Mouse (Mus musculus) hindbrain, postnatal 0 days (tissue): ENCODE results near the gene Tfeb. TPM values are rescaled to one million over a fixed set of nuclear protein-coding genes. Genes with fewer than 3 reads are reported as not detected.
A peak's percentile ranks its signal among the peaks of the same experiment; 100 is the strongest.

Experiments
- ATAC-seq: fragments of 200-750 bp; cut with Nextera tagmentation; 2 replicates; pipeline ENCODE4 v1.8.0; 2017; ENCODE audit warnings: mild to moderate bottlenecking, moderate TSS enrichment, moderate library complexity
- DNase-seq: peaks from one replicate; pipeline ENCODE4 v3.0.0-alpha.2; 2015; ENCODE audit warnings: low spot score
- H3K27ac ChIP-seq: fragments of 300-500 bp; sonication (generic); 2 replicates; pipeline ENCODE4 v1.5.1; 2014; ENCODE audit warnings: mild to moderate bottlenecking
- H3K27me3 ChIP-seq: fragments of 300-500 bp; sonication (generic); 2 replicates; pipeline ENCODE4 v1.6.1; 2014; ENCODE audit warnings: low read length, mixed read lengths; ENCODE audit not compliant: insufficient read depth
- H3K36me3 ChIP-seq: fragments of 300-500 bp; sonication (generic); 2 replicates; pipeline ENCODE4 v1.6.1; 2014; ENCODE audit warnings: low read length, mixed read lengths; ENCODE audit not compliant: insufficient read depth
- H3K4me1 ChIP-seq: fragments of 300-500 bp; sonication (generic); 2 replicates; pipeline ENCODE4 v1.6.1; 2014; ENCODE audit warnings: antibody characterized with exemption, low read length, mixed read lengths; ENCODE audit not compliant: insufficient read depth
- H3K4me2 ChIP-seq: fragments of 300-500 bp; sonication (generic); 2 replicates; pipeline ENCODE4 v1.6.1; 2014; ENCODE audit warnings: low read depth, mild to moderate bottlenecking, low read length, moderate library complexity, mixed read lengths
- H3K4me3 ChIP-seq: fragments of 300-500 bp; sonication (generic); 2 replicates; pipeline ENCODE4 v1.5.1; 2014; ENCODE audit warnings: low read length
- H3K9ac ChIP-seq: fragments of 300-500 bp; sonication (generic); replicated peaks from 2 replicates; pipeline ENCODE4 v1.6.1; 2014; ENCODE audit warnings: mild to moderate bottlenecking, low read length, moderate library complexity, mixed read lengths
- H3K9me3 ChIP-seq: fragments of 300-500 bp; sonication (generic); 2 replicates; pipeline ENCODE4 v1.6.1; 2016; ENCODE audit warnings: low read length, mixed read lengths
- CTCF ChIP-seq: IDR thresholded peaks from 2 replicates; pipeline ENCODE4 v1.5.1; 2016; ENCODE audit warnings: antibody characterized with exemption, control low read depth, low read depth
- WGBS: fragments of 180-500 bp; shearing (Covaris S2); extraction: QIAGEN DNeasy Blood & Tissue Kit; methylation state at CpG from one replicate; pipeline ENCODE4 v1.1.7; 2014; 5-methylcytosine and 5-hydroxymethylcytosine counted together
- polyA plus RNA-seq: library from polyadenylated mRNA; unstranded; fragments of >200 nt; fragmentation: Nextera tagmentation; extraction: Ambion mirVana; gene quantifications from 2 replicates; pipeline ENCODE4 v1.2.1, GENCODE M21; 2015
- total RNA-seq: library from RNA; depleted of rRNA; stranded (reverse); fragments of >200 nt; gene quantifications from 2 replicates; pipeline ENCODE4 v1.2.3, GENCODE M21; 2014

Tfeb gene
- total and polyA plus RNA-seq, 2 experiments from 2014 or later, result 6.6 to 13.2 TPM

DNA sequence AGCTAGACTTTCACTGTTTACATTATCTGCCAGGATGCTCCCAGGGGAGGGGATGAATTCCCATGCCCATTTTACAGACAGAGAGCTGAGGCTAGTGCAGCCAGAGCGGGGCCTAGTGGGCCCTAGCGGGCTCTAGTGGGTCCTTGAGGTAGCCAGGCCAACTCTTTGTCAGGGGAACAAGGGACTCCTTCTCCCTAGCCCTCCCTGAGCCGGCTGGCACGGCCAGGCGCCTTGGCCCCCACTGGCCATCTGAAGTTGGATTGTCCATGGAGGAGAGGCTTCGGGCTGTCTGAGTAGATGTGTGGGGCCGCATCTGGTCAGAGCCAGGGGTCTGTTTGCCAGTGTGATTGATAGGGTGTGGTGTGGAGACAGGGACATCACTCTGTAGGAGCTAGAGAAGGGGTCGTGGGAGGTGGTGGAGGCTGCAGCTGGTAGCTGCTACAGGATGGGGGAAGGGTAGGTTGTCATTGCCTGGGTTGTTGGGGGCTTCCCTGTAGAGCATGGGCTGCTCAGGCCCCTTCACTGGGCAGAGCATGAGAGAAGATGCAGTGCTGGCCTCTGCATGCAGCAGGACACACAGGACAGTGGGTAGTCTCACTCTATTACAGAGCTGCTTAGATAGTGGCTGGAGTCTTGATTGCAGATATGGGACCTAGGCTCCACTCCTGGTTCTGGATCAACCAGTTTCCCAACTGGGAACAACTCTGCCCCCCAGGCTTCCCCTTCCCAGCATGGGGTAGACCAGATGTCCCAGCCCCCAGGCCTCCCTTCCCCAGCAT lies 46.8 kb downstream of the Tfeb start:
- WGBS, result 84% methylated on average over 8 of the region's 8 CpGs
- no peak for TF ChIP-seq CTCF

GRCm38 (mm10) chr17:47784411-47784810 lies 47.6 kb downstream of the Tfeb start:
- 89% methylated on average over 6 of the region's 6 CpGs for WGBS
- H3K27me3 ChIP-seq, result no peaks in the 10 kb centered on the region
- H3K4me2 ChIP-seq, result no peak overlapping the region
- no peak for TF ChIP-seq CTCF
- no peak for ATAC-seq
- no peaks in the 10 kb centered on the region for H3K9me3 ChIP-seq
- no peak overlapping the region for H3K4me3 ChIP-seq
- H3K4me1 ChIP-seq, result no peaks in the 10 kb centered on the region
- DNase-seq, result no peak
- no peak overlapping the region for H3K9ac ChIP-seq
- H3K36me3 ChIP-seq, result no peaks in the 10 kb centered on the region
- no peak overlapping the region for H3K27ac ChIP-seq

More for the DNA sequence above, 46.8 kb downstream of the Tfeb start:
- H3K4me3 ChIP-seq, result no peak overlapping the region
- H3K27me3 ChIP-seq, result no peaks in the 10 kb centered on the region
- ATAC-seq (no peak; the same call in 1 of the 2 replicates), DNase-seq (no peak)
- no peaks in the 10 kb centered on the region for H3K36me3 ChIP-seq
- no peak overlapping the region for H3K4me2 ChIP-seq
- H3K9me3 ChIP-seq, result no peaks in the 10 kb centered on the region
- no peaks in the 10 kb centered on the region for H3K4me1 ChIP-seq
- H3K9ac ChIP-seq, result no peak overlapping the region
- H3K27ac ChIP-seq, result no peak overlapping the region

DNA sequence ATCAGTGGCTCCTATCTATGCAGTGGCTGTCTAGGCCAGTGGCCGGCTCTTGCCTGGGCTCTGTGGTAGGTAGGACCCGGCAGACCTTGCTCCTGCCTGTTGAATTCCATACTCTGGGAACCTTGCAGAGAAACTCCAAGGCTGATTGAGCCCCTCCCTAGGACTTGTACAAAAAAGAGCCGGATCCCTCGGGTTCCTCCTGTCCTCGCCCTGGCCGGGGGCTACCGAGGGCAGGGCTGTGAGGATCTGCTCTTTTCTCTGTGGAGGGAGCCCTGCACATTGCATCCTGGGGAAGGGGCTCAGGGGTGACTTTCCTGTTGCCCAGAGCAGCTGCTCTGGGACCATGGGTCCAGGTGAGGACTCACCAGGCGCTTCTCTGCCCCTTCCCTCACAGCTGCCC lies 50.8 kb downstream of the Tfeb start:
- no peaks in the 10 kb centered on the region for H3K27me3 ChIP-seq
- TF ChIP-seq CTCF, result no peak
- H3K4me2 ChIP-seq, result no peak overlapping the region
- DNase-seq, result no peak
- no peak overlapping the region for H3K9ac ChIP-seq
- no peaks in the 10 kb centered on the region for H3K4me1 ChIP-seq
- no peaks in the 10 kb centered on the region for H3K9me3 ChIP-seq
- no peak for ATAC-seq
- H3K4me3 ChIP-seq, result no peak overlapping the region
- no peak overlapping the region for H3K27ac ChIP-seq
- no peaks in the 10 kb centered on the region for H3K36me3 ChIP-seq
- WGBS, result 46% methylated on average over 8 of the region's 8 CpGs

- no peak for TF ChIP-seq CTCF
- 17% methylated on average over 4 of the region's 4 CpGs for WGBS
- ATAC-seq, result no peak
- no peaks in the 10 kb centered on the region for H3K9me3 ChIP-seq
- H3K27ac ChIP-seq, result no peak overlapping the region
- H3K4me3 ChIP-seq, result no peak overlapping the region
- H3K36me3 ChIP-seq, result no peaks in the 10 kb centered on the region
- no peaks in the 10 kb centered on the region for H3K27me3 ChIP-seq
- no peaks in the 10 kb centered on the region for H3K4me1 ChIP-seq
- DNase-seq, result no peak
- H3K9ac ChIP-seq, result no peak overlapping the region
- no peak overlapping the region for H3K4me2 ChIP-seq
These were observed 51.5 kb downstream of the Tfeb start for GRCm38 (mm10) chr17:47788306-47788705.

DNA sequence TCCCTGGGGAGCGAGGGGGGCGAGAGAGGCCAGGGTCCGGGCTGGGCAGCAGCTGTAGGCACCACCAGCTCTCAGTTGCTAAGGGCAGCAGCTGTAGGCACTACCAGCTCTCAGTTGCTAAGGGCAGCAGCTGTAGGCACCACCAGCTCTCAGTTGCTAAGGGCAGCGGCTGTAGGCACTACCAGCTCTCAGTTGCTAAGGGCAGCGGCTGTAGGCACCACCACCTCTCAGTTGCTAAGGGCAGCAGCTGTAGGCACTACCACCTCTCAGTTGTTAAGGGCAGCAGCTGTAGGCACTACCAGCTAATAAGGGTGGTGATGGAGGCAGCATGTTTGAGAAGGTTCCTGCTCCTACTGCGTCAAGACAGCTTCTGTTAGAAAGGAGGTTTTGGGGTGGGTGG lies 52.2 kb downstream of the Tfeb start:
- no peak overlapping the region for H3K4me2 ChIP-seq
- H3K4me3 ChIP-seq, result no peak overlapping the region
- H3K9ac ChIP-seq, result no peak overlapping the region
- peak; percentile 57 for DNase-seq
- 55% methylated on average over 6 of the region's 6 CpGs for whole genome bisulfite sequencing
- no peaks in the 10 kb centered on the region for H3K36me3 ChIP-seq
- no peak for TF ChIP-seq CTCF
- H3K27ac ChIP-seq, result no peak overlapping the region
- no peaks in the 10 kb centered on the region for H3K9me3 ChIP-seq
- no peaks in the 10 kb centered on the region for H3K4me1 ChIP-seq
- ATAC-seq, result no peak
- H3K27me3 ChIP-seq, result no peaks in the 10 kb centered on the region

DNA sequence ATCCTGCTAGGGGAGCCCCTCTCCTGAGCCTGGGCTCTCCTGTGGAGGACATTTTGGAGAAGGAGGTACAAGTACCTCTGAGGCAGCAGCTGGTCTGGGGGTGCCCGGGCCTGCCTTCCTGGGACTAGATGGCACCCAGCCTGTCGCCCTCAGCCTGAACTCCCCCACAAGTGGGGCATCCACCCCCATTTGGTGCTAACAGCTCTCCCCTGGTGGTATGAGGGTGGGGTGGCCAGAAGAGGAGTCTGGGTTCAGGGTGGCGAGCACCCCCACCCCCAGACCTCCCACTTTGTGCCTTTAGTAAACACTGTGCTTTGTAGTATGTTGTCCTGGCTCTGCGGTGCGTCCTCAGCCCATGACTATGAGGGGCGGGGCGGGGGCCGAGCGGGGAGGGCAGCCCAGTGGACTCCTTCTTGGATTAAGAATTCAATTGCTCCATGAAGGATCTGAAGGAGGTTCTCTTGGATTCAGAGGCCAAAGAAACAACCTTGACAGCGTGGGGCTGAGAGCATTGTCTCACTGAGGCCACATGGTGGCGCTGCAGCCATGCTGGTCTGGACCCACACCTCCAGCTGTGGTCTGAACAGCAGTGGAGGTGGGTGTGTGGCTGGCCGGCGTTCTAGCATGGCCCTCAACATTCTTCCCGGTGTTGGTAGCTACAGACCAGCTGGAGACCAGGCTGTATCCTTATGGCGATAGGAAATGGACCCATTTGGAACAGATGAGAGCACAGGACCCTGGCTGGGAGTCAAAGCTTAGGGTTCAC lies 55.5 kb downstream of the Tfeb start:
- Histone ChIP-seq H3K9me3 (no peaks in the 10 kb centered on the region), H3K36me3 (no peaks in the 10 kb centered on the region), H3K4me1 (no peaks in the 10 kb centered on the region), H3K4me2 (no peak overlapping the region), H3K27ac (no peak overlapping the region), H3K4me3 (no peak overlapping the region), H3K9ac (no peak overlapping the region), H3K27me3 (no peaks in the 10 kb centered on the region)
- WGBS, result 25% methylated on average over 15 of the region's 15 CpGs
- ATAC-seq, result peak; percentile 68
- DNase-seq, result peak; percentile 90
- TF ChIP-seq CTCF, result peak; percentile 97

- peak; percentile 96 for TF ChIP-seq CTCF
- WGBS, result 14% methylated on average over 9 of the region's 9 CpGs
These were observed 56.5 kb downstream of the Tfeb start for GRCm38 (mm10) chr17:47793377-47793776.

More at GRCm38 (mm10) chr17:47793377-47793776, 56.5 kb downstream of the Tfeb start:
- Histone ChIP-seq H3K36me3 (no peaks in the 10 kb centered on the region), H3K4me2 (no peak overlapping the region), H3K4me3 (no peak overlapping the region), H3K4me1 (no peaks in the 10 kb centered on the region), H3K9me3 (no peaks in the 10 kb centered on the region), H3K27me3 (no peaks in the 10 kb centered on the region), H3K27ac (no peak overlapping the region), H3K9ac (no peak overlapping the region)
- DNase-seq, result peak; percentile 80
- ATAC-seq, result peak; percentile 69
